Mouse (Mus musculus): ENCODE data around the gene U2af2.

- TF ChIP-seq CHD2 (IDR thresholded peaks at IDR 0.05; ENCODE audit: low read depth, low read length) (no peak), MAFK (IDR thresholded peaks at IDR 0.05; ENCODE audit: insufficient read depth, low read depth, low read length) (no peak)
Observed at GRCm38 (mm10) chr7:5061774-5062359, at the start of gene U2af2.

Measured in ES-E14 (cell line).